Mouse (Mus musculus): ENCODE results near the gene Ptpn11.

DNA sequence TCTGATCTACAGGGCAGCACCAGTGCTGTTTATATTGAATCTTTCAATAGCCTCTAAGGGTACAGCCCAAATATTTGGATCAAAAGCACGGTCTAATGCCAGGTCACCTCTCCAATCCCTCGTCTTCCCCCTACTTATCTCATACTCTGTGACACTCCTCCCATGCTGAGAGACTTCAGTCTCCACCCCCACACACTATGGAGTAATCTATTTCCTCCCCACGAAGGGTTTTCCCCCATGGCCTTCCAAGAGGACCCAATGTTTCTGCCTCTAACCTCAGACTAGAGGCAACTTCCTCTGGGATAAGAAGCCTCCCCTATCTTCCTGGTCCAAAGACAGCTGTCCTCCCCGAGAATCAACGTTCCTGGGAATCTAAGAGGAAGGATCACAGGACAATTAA, 5.6 kb upstream of the Ptpn11 start:
- TF ChIP-seq CTCF (conservative IDR thresholded peaks at IDR 0.05; ENCODE audit: low read length), result no peak
- no peak for TF ChIP-seq POU5F1 (IDR thresholded peaks at IDR 0.05; ENCODE audit: borderline replicate concordance, low read length)

Data from E14TG2a.4 (cell line).